Mouse (Mus musculus) lung, embryonic 16.5 days (tissue): Measurements from ENCODE around the gene Lrrc8c. TPM values are rescaled to one million over a fixed set of nuclear protein-coding genes. Genes with fewer than 3 reads are reported as not detected.

Source experiments
- ATAC-seq: fragments of 200-750 bp; cut with Nextera tagmentation; 2 replicates; pipeline ENCODE4 v1.8.0; 2017; ENCODE audit warnings: low read depth, mild to moderate bottlenecking, moderate library complexity
- H3K27ac ChIP-seq: fragments of 300-500 bp; sonication (generic); 2 replicates; pipeline ENCODE4 v1.5.1; 2014; ENCODE audit warnings: mild to moderate bottlenecking, control low read depth, low read length
- H3K27me3 ChIP-seq: fragments of 300-500 bp; sonication (generic); 2 replicates; pipeline ENCODE4 v1.6.1; 2014; ENCODE audit warnings: low read depth, low read length, mixed read lengths; ENCODE audit not compliant: control insufficient read depth, insufficient read depth
- H3K36me3 ChIP-seq: fragments of 300-500 bp; sonication (generic); 2 replicates; pipeline ENCODE4 v1.6.1; 2014; ENCODE audit warnings: low read length; ENCODE audit not compliant: control insufficient read depth, insufficient read depth
- H3K4me1 ChIP-seq: fragments of 300-500 bp; sonication (generic); replicated peaks from 2 replicates; pipeline ENCODE4 v1.6.1; 2014; ENCODE audit warnings: low read length, mixed read lengths; ENCODE audit not compliant: control insufficient read depth, insufficient read depth
- H3K4me2 ChIP-seq: fragments of 300-500 bp; sonication (generic); 2 replicates; pipeline ENCODE4 v1.6.1; 2014; ENCODE audit warnings: low read depth, low read length, control low read depth
- H3K4me3 ChIP-seq: fragments of 300-500 bp; sonication (generic); 2 replicates; pipeline ENCODE4 v1.5.1; 2014; ENCODE audit warnings: mild to moderate bottlenecking, low read length, control low read depth
- H3K9ac ChIP-seq: fragments of 300-500 bp; sonication (generic); 2 replicates; pipeline ENCODE4 v1.6.1; 2014; ENCODE audit warnings: low read length, control low read depth
- H3K9me3 ChIP-seq: fragments of 300-500 bp; sonication (generic); 2 replicates; pipeline ENCODE4 v1.6.1; 2016; ENCODE audit warnings: low read length; ENCODE audit not compliant: control insufficient read depth
- WGBS: fragments of 180-500 bp; shearing (Covaris S2); extraction: QIAGEN DNeasy Blood & Tissue Kit; methylation state at CpG from one replicate; pipeline ENCODE4 v1.1.7; 2014; 5-methylcytosine and 5-hydroxymethylcytosine counted together
- polyA plus RNA-seq: library from polyadenylated mRNA; unstranded; fragments of >200 nt; fragmentation: Nextera tagmentation; extraction: Ambion mirVana; gene quantifications from 2 replicates; pipeline ENCODE4 v1.2.1, GENCODE M21; 2015

Gene Lrrc8c
- polyA plus RNA-seq, 1 experiment from 2014 or later: 29.2 TPM

GRCm38 (mm10) chr5:105558517-105558916 lies 39.3 kb downstream of the Lrrc8c start:
- Histone ChIP-seq H3K27ac (no peak overlapping the region), H3K9me3 (peaks cover 3% of the 10 kb centered on the region; the same call in 1 of the 2 replicates), H3K4me3 (no peak overlapping the region), H3K36me3 (0 out of 2 replicates have a peak, but pooled peaks cover 3% of the 10 kb centered on the region), H3K9ac (no peak overlapping the region), H3K4me1 (no peaks in the 10 kb centered on the region), H3K4me2 (no peak overlapping the region), H3K27me3 (no peaks in the 10 kb centered on the region)
- WGBS: 90% methylated on average over 4 of the region's 4 CpGs
- no peak for ATAC-seq

- no peaks in the 10 kb centered on the region for H3K27me3 ChIP-seq
- H3K4me3 ChIP-seq: no peak overlapping the region
- no peak for ATAC-seq
- H3K9ac ChIP-seq: no peak overlapping the region
- H3K27ac ChIP-seq: no peak overlapping the region
- H3K36me3 ChIP-seq: 0 out of 2 replicates have a peak, but pooled peaks cover 3% of the 10 kb centered on the region
- 0 out of 2 replicates have a peak, but pooled peaks cover 4% of the 10 kb centered on the region for H3K4me1 ChIP-seq
- peaks cover 3% of the 10 kb centered on the region; the same call in 1 of the 2 replicates for H3K9me3 ChIP-seq
- no peak overlapping the region for H3K4me2 ChIP-seq
Observed at GRCm38 (mm10) chr5:105561926-105562325, 42.7 kb downstream of the Lrrc8c start.

- 83% methylated on average over 4 of the region's 4 CpGs for WGBS
- Histone ChIP-seq H3K9me3 (no peaks in the 10 kb centered on the region), H3K27me3 (no peaks in the 10 kb centered on the region), H3K9ac (no peak overlapping the region), H3K27ac (no peak overlapping the region), H3K4me2 (no peak overlapping the region), H3K36me3 (0 out of 2 replicates have a peak, but pooled peaks cover 3% of the 10 kb centered on the region), H3K4me1 (peaks cover 9% of the 10 kb centered on the region; the same call in 1 of the 2 replicates), H3K4me3 (no peak overlapping the region)
- no peak for ATAC-seq
Observed at GRCm38 (mm10) chr5:105564761-105565160, 45.6 kb downstream of the Lrrc8c start.

- Histone ChIP-seq H3K4me2 (no peak overlapping the region), H3K27ac (no peak overlapping the region), H3K36me3 (no peaks in the 10 kb centered on the region), H3K9ac (no peak overlapping the region), H3K27me3 (no peaks in the 10 kb centered on the region), H3K4me1 (peaks cover 9% of the 10 kb centered on the region; the same call in 1 of the 2 replicates), H3K9me3 (no peaks in the 10 kb centered on the region), H3K4me3 (no peak overlapping the region)
- ATAC-seq: no peak
- 64% methylated on average over 4 of the region's 4 CpGs for WGBS
Observed at GRCm38 (mm10) chr5:105565824-105566223, 46.6 kb downstream of the Lrrc8c start.

- Histone ChIP-seq H3K9ac (no peak overlapping the region), H3K4me2 (peak overlapping the region; percentile 18; the same call in 1 of the 2 replicates), H3K9me3 (no peaks in the 10 kb centered on the region), H3K27me3 (no peaks in the 10 kb centered on the region), H3K4me3 (no peak overlapping the region), H3K36me3 (no peaks in the 10 kb centered on the region), H3K4me1 (peaks cover 9% of the 10 kb centered on the region; the same call in 1 of the 2 replicates), H3K27ac (peak overlapping the region; percentile 30; the same call in 1 of the 2 replicates)
- peak; percentile 89 for ATAC-seq
- 37% methylated on average over 7 of the region's 7 CpGs for WGBS
Observed at GRCm38 (mm10) chr5:105566852-105567412, 47.7 kb downstream of the Lrrc8c start.

- no peak overlapping the region for H3K4me2 ChIP-seq
- H3K4me1 ChIP-seq: peaks cover 12% of the 10 kb centered on the region
- no peak overlapping the region for H3K9ac ChIP-seq
- H3K9me3 ChIP-seq: no peaks in the 10 kb centered on the region
- no peak overlapping the region for H3K27ac ChIP-seq
- no peaks in the 10 kb centered on the region for H3K27me3 ChIP-seq
- 68% methylated on average over 6 of the region's 6 CpGs for WGBS
- ATAC-seq: no peak
- H3K4me3 ChIP-seq: no peak overlapping the region
- H3K36me3 ChIP-seq: no peaks in the 10 kb centered on the region
Observed at GRCm38 (mm10) chr5:105568043-105568747, 49.0 kb downstream of the Lrrc8c start.

- no peak for ATAC-seq
Observed at GRCm38 (mm10) chr5:105569168-105569567, 50.0 kb downstream of the Lrrc8c start.

GRCm38 (mm10) chr5:105572160-105572692 lies 53.0 kb downstream of the Lrrc8c start:
- Histone ChIP-seq H3K36me3 (no peaks in the 10 kb centered on the region), H3K27me3 (no peaks in the 10 kb centered on the region), H3K4me1 (peaks cover 8% of the 10 kb centered on the region), H3K9me3 (no peaks in the 10 kb centered on the region), H3K27ac (no peak overlapping the region), H3K4me3 (no peak overlapping the region), H3K9ac (no peak overlapping the region), H3K4me2 (no peak overlapping the region)
- no peak for ATAC-seq
- 60% methylated on average over 5 of the region's 5 CpGs for WGBS

More at GRCm38 (mm10) chr5:105569168-105569567, 50.0 kb downstream of the Lrrc8c start:
- Histone ChIP-seq H3K4me1 (peaks cover 12% of the 10 kb centered on the region), H3K4me3 (no peak overlapping the region), H3K9me3 (no peaks in the 10 kb centered on the region), H3K36me3 (no peaks in the 10 kb centered on the region), H3K4me2 (no peak overlapping the region), H3K27me3 (no peaks in the 10 kb centered on the region), H3K27ac (no peak overlapping the region), H3K9ac (no peak overlapping the region)
- WGBS: 68% methylated on average over 2 of the region's 2 CpGs

- Histone ChIP-seq H3K4me3 (no peak overlapping the region), H3K9me3 (no peaks in the 10 kb centered on the region), H3K36me3 (no peaks in the 10 kb centered on the region), H3K4me1 (peaks cover 4% of the 10 kb centered on the region), H3K4me2 (no peak overlapping the region), H3K9ac (no peak overlapping the region), H3K27ac (no peak overlapping the region), H3K27me3 (no peaks in the 10 kb centered on the region)
- ATAC-seq: peak; percentile 17; the same call in 1 of the 2 replicates
- 50% methylated on average over 7 of the region's 7 CpGs for whole genome bisulfite sequencing
Observed at GRCm38 (mm10) chr5:105572876-105573275, 53.7 kb downstream of the Lrrc8c start.
